19 mouse cellular contexts compared by ENCODE assay signal in genomic region chr8:22150345-22150663, GRCm38 (mm10). TPM values are rescaled to one million over a fixed set of nuclear protein-coding genes. Genes with fewer than 3 reads are reported as not detected.
DNase-seq lines count a peak whose midpoint lies in the region; ATAC-seq and TF ChIP-seq lines count a peak whose summit lies in the region.
"Had no signal": no experiment of that assay in that cellular context is flagged by ENCODE, and none has a peak within 500 bp of the region (broad histone marks: within the 10 kb centered on the region; RNA-seq: fewer than 3 reads in every experiment).

No protein-coding gene starts in this region.

- H3K9me3 ChIP-seq in kidney, postnatal 0 days (replicated peaks; ENCODE audit: low read length) = no peaks in the 10 kb centered on the region
- H3K9me3 ChIP-seq in lung, embryonic 14.5 days (ENCODE audit: low read depth, low read length) = no peaks in the 10 kb centered on the region
- H3K9me3 ChIP-seq: embryonic facial prominence, embryonic 13.5 days; intestine, embryonic 15.5 days; midbrain, embryonic 15.5 days had no signal

- H3K27ac ChIP-seq in kidney, postnatal 0 days = no peak overlapping the region
- no peak overlapping the region for H3K27ac ChIP-seq in lung, embryonic 14.5 days (ENCODE audit: low read depth)
- H3K27ac ChIP-seq: embryonic facial prominence, embryonic 13.5 days; heart, adult 2 months; hindbrain, embryonic 14.5 days; intestine, embryonic 15.5 days; layer of hippocampus, adult 2 months; liver, embryonic 14.5 days; midbrain, embryonic 15.5 days had no signal

- H3K27me3 ChIP-seq in kidney, postnatal 0 days (ENCODE audit: insufficient read depth, low read length) = no peaks in the 10 kb centered on the region
- H3K27me3 ChIP-seq in lung, embryonic 14.5 days (ENCODE audit: insufficient read depth, low read length) = no peaks in the 10 kb centered on the region
- H3K27me3 ChIP-seq: embryonic facial prominence, embryonic 13.5 days; intestine, embryonic 15.5 days; midbrain, embryonic 15.5 days had no signal

- TF ChIP-seq CTCF in kidney, postnatal 0 days (IDR thresholded peaks at IDR 0.05; ENCODE audit: low read depth) = no peak
- no peak for TF ChIP-seq CTCF in lung, embryonic 14.5 days (IDR thresholded peaks at IDR 0.05; ENCODE audit: low read depth)
- no peak for TF ChIP-seq CTCF in lung, adult 2 months (IDR thresholded peaks at IDR 0.05; ENCODE audit: insufficient read depth, low read length)

- no peak for ATAC-seq in kidney, postnatal 0 days (replicated peaks; ENCODE audit: low FRiP score, low read depth)
- peak; percentile 72 for ATAC-seq in lung, embryonic 14.5 days (ENCODE audit: insufficient read depth)
- ATAC-seq: intestine, embryonic 15.5 days; midbrain, embryonic 15.5 days had no signal

- H3K4me1 ChIP-seq in kidney, postnatal 0 days (replicated peaks; ENCODE audit: insufficient read depth, low read length) = no peaks in the 10 kb centered on the region
- 0 out of 2 replicates have a peak, but pooled peaks cover 2% of the 10 kb centered on the region for H3K4me1 ChIP-seq in lung, embryonic 14.5 days (ENCODE audit: insufficient read depth)
- H3K4me1 ChIP-seq in lung, adult 2 months (ENCODE audit: control insufficient read depth, insufficient read depth, low read length) = no peaks in the 10 kb centered on the region
- H3K4me1 ChIP-seq: embryonic facial prominence, embryonic 13.5 days; intestine, embryonic 15.5 days; midbrain, embryonic 15.5 days had no signal

- no peak overlapping the region for H3K9ac ChIP-seq in kidney, postnatal 0 days (ENCODE audit: low read depth, low read length)
- no peak overlapping the region for H3K9ac ChIP-seq in lung, embryonic 14.5 days
- H3K9ac ChIP-seq: embryonic facial prominence, embryonic 13.5 days; hindbrain, embryonic 14.5 days; intestine, embryonic 15.5 days; liver, embryonic 14.5 days; midbrain, embryonic 15.5 days had no signal

- H3K4me2 ChIP-seq in kidney, postnatal 0 days (ENCODE audit: low read length) = no peak overlapping the region
- H3K4me2 ChIP-seq in lung, embryonic 14.5 days = no peak overlapping the region
- H3K4me2 ChIP-seq: embryonic facial prominence, embryonic 13.5 days; hindbrain, embryonic 14.5 days; intestine, embryonic 15.5 days; midbrain, embryonic 15.5 days had no signal

- H3K4me3 ChIP-seq in kidney, postnatal 0 days (replicated peaks; ENCODE audit: low read depth, low read length) = no peak overlapping the region
- no peak overlapping the region for H3K4me3 ChIP-seq in lung, embryonic 14.5 days (ENCODE audit: low read depth, low read length)
- H3K4me3 ChIP-seq in lung, adult 2 months (replicated peaks; ENCODE audit: extremely low read depth, low read depth, low read length) = no peak overlapping the region
- H3K4me3 ChIP-seq: embryonic facial prominence, embryonic 13.5 days; heart, adult 2 months; intestine, embryonic 15.5 days; layer of hippocampus, adult 2 months; midbrain, embryonic 15.5 days had no signal

- 42% methylated on average over 3 of the region's 3 CpGs for WGBS in kidney, postnatal 0 days
- WGBS in lung, embryonic 14.5 days = 37% methylated on average over 3 of the region's 3 CpGs
- WGBS in lung, adult 2 months = 32% methylated on average over 3 of the region's 3 CpGs

- TF ChIP-seq POLR2A in lung, adult 2 months (IDR thresholded peaks at IDR 0.05; ENCODE audit: borderline replicate concordance, extremely low read depth, low read depth, low read length) = no peak

- H3K36me3 ChIP-seq in kidney, postnatal 0 days (ENCODE audit: insufficient read depth, low read length) = 0 out of 2 replicates have a peak, but pooled peaks cover 3% of the 10 kb centered on the region
- H3K36me3 ChIP-seq in lung, embryonic 14.5 days (ENCODE audit: insufficient read depth) = peaks cover 7% of the 10 kb centered on the region; the same call in 1 of the 2 replicates
- H3K36me3 ChIP-seq: intestine, embryonic 15.5 days; midbrain, embryonic 15.5 days had no signal

- DNase-seq in cerebellum, postnatal 10 days = peak; percentile 46 to 47
- no peak for DNase-seq in cerebellum, adult 9-11 months
- DNase-seq in kidney, postnatal 0 days (ENCODE audit: low spot score) = peak; percentile 40
- DNase-seq in kidney, adult 11 months = no peak
- DNase-seq in lung, embryonic 14.5 days = peak; percentile 94
- DNase-seq in lung, adult 2 months = no peak
- peak; percentile 43 to 64 for DNase-seq in adrenal gland, postnatal 36 days
- DNase-seq: cerebellum, adult 11 months; heart, adult 2 months; thymus, postnatal 25 days had no signal

RNA-seq across cellular contexts. Expression of gene Nek3, which starts 15.9 kb away (rescaled TPM):
- polyA plus RNA-seq in kidney, postnatal 0 days (2015; fragmentation: Nextera tagmentation; extraction: Ambion mirVana) = 4.8 and 5.4 TPM in 2 replicates
- polyA plus RNA-seq in lung, embryonic 14.5 days (2014; fragmentation: Nextera tagmentation; extraction: Ambion mirVana) = 5.9 and 6.3 TPM in 2 replicates
- polyA plus RNA-seq in lung, adult 2 months (2012; rRNA removed) = 0.88 and 1.5 TPM in 2 replicates
- 1 to 10 TPM; 4.6 to 4.9 TPM for total RNA-seq in adrenal gland, postnatal 36 days (2021)

RNA-seq across cellular contexts. Expression of gene Nek5, which starts 25.5 kb away (rescaled TPM):
- polyA plus RNA-seq in kidney, postnatal 0 days (2015; fragmentation: Nextera tagmentation; extraction: Ambion mirVana) = 0.47 and 0.62 TPM in 2 replicates
- polyA plus RNA-seq in lung, embryonic 14.5 days (2014; fragmentation: Nextera tagmentation; extraction: Ambion mirVana) = 0.26 and 0.27 TPM in 2 replicates
- polyA plus RNA-seq in lung, adult 2 months (2012; rRNA removed) = 2.7 and 4.2 TPM in 2 replicates
- 1 to 10 TPM; 5.9 to 7.4 TPM for total RNA-seq in adrenal gland, postnatal 36 days (2021)
- total RNA-seq: common myeloid progenitor, adult 5-6 weeks; heart, adult 2 months; left cerebral cortex, postnatal 36 days; megakaryocyte progenitor cell, adult 5-6 weeks had no signal
- polyA plus RNA-seq: embryonic facial prominence, embryonic 13.5 days had no signal

RNA-seq across cellular contexts. Expression of gene Ckap2, which starts 35.3 kb away (rescaled TPM):
- polyA plus RNA-seq in kidney, postnatal 0 days (2015; fragmentation: Nextera tagmentation; extraction: Ambion mirVana) = 22.4 and 23.3 TPM in 2 replicates
- polyA plus RNA-seq in lung, embryonic 14.5 days (2014; fragmentation: Nextera tagmentation; extraction: Ambion mirVana) = 65.5 and 68.2 TPM in 2 replicates
- 0.20 and 1.3 TPM in 2 replicates for polyA plus RNA-seq in lung, adult 2 months (2012; rRNA removed)
- 1 to 10 TPM; 5.2 to 5.6 TPM for total RNA-seq in adrenal gland, postnatal 36 days (2021)

RNA-seq across cellular contexts. Expression of gene Vps36, which starts 42.3 kb away (rescaled TPM):
- polyA plus RNA-seq in kidney, postnatal 0 days (2015; fragmentation: Nextera tagmentation; extraction: Ambion mirVana) = 30.3 and 32.2 TPM in 2 replicates
- polyA plus RNA-seq in lung, embryonic 14.5 days (2014; fragmentation: Nextera tagmentation; extraction: Ambion mirVana) = 52.1 and 55.6 TPM in 2 replicates
- polyA plus RNA-seq in lung, adult 2 months (2012; rRNA removed) = 10.1 and 14.6 TPM in 2 replicates
- 10 to 100 TPM; 37.5 to 40.4 TPM for total RNA-seq in adrenal gland, postnatal 36 days (2021)

Comparison
In these comparisons a context has a peak if more than half of its experiments do, and no peak if none do; other contexts are left out.
1. DNase-seq: peak in cerebellum, postnatal 10 days (2 of 2), kidney, postnatal 0 days (single experiment), lung, embryonic 14.5 days (single experiment) and adrenal gland, postnatal 36 days (2 of 2); none in cerebellum, adult 9-11 months (single experiment), kidney, adult 11 months (single experiment) and lung, adult 2 months (single experiment).
2. RNA of gene Ckap2, which starts 35.3 kb away (polyA plus RNA-seq): 65.5 to 68.2 TPM in lung, embryonic 14.5 days and 22.4 to 23.3 TPM in kidney, postnatal 0 days; 0.20 to 1.3 TPM in lung, adult 2 months; every median in the first group is over 10 times any median in the second.